Mouse (Mus musculus) lung, adult 18-20 months (tissue): ENCODE measurements around the gene Gm13696.
"Not testable (repeated sequence)": the region's sequence is repeated elsewhere in the genome, so short reads cannot be mapped to it uniquely, and the experiment has no call there.

ENCODE experiments used
- DNase-seq, 2 experiments: peaks; one replicate each; pipeline ENCODE4 v3.0.0; 2022; ENCODE audit warnings: mixed read lengths in 2 of 2

Gene Gm13696

GRCm38 (mm10) chr2:83972823-83973222 lies at the start of gene Gm13696:
Gene Gm13696 (plus strand): TSS chr2:83973123.
- DNase-seq: not testable (repeated sequence)

GRCm38 (mm10) chr2:83929478-83930088 lies 43.3 kb upstream of the Gm13696 start:
- DNase-seq: no peak

- peak in 1 of 2 experiments; percentile 5 for DNase-seq
These were observed 32.0 kb upstream of the Gm13696 start, which contains the start of gene Zswim2 for GRCm38 (mm10) chr2:83940931-83941361. Gene Zswim2 (minus strand): TSS chr2:83941228.

GRCm38 (mm10) chr2:83941378-83941777 lies 31.5 kb upstream of the Gm13696 start:
- no peak for DNase-seq

- DNase-seq: no peak
These were observed 31.1 kb upstream of the Gm13696 start for GRCm38 (mm10) chr2:83941792-83942191.

- DNase-seq: not testable (repeated sequence)
These were observed 17.5 kb upstream of the Gm13696 start, which contains the start of gene Gm13698 for GRCm38 (mm10) chr2:83955393-83955792. Gene Gm13698 (plus strand): TSS chr2:83955693.

- DNase-seq: not testable (repeated sequence)
These were observed 11.7 kb upstream of the Gm13696 start, which contains the start of gene Gm13693 for GRCm38 (mm10) chr2:83961203-83961602. Gene Gm13693 (plus strand): TSS chr2:83961503.

- not testable (repeated sequence) for DNase-seq
These were observed 5.9 kb upstream of the Gm13696 start, which contains the start of gene Gm13695 for GRCm38 (mm10) chr2:83967013-83967412. Gene Gm13695 (plus strand): TSS chr2:83967313.

- DNase-seq: not testable (repeated sequence)
These were observed 5.7 kb downstream of the Gm13696 start, which contains the start of gene Gm13694 for GRCm38 (mm10) chr2:83978633-83979032. Gene Gm13694 (plus strand): TSS chr2:83978933.

- not testable (repeated sequence) for DNase-seq
These were observed 11.5 kb downstream of the Gm13696 start, which contains the start of gene Gm13697 for GRCm38 (mm10) chr2:83984443-83984842. Gene Gm13697 (plus strand): TSS chr2:83984743.

GRCm38 (mm10) chr2:83990253-83990652 lies 17.3 kb downstream of the Gm13696 start, which contains the start of gene Gm13691:
Gene Gm13691 (plus strand): TSS chr2:83990553.
- DNase-seq: not testable (repeated sequence)

GRCm38 (mm10) chr2:83993639-83994255 lies 20.8 kb downstream of the Gm13696 start:
- not testable (repeated sequence) for DNase-seq

- DNase-seq: not testable (repeated sequence)
These were observed 21.6 kb downstream of the Gm13696 start for GRCm38 (mm10) chr2:83994526-83994925.

GRCm38 (mm10) chr2:84008913-84009312 lies 36.0 kb downstream of the Gm13696 start:
- no peak for DNase-seq

GRCm38 (mm10) chr2:84009818-84010217 lies 36.9 kb downstream of the Gm13696 start:
- no peak for DNase-seq

- DNase-seq: no peak
These were observed 41.6 kb downstream of the Gm13696 start for GRCm38 (mm10) chr2:84014572-84014971.

GRCm38 (mm10) chr2:84016291-84016690 lies 43.4 kb downstream of the Gm13696 start:
- not testable (repeated sequence) for DNase-seq

GRCm38 (mm10) chr2:84018330-84018729 lies 45.4 kb downstream of the Gm13696 start:
- DNase-seq: no peak

GRCm38 (mm10) chr2:84019519-84020305 lies 46.8 kb downstream of the Gm13696 start:
- peak; percentile 36 to 49 for DNase-seq

- no peak for DNase-seq
These were observed 49.0 kb downstream of the Gm13696 start for GRCm38 (mm10) chr2:84021930-84022329.

- DNase-seq: peak; percentile 46 to 56
These were observed 50.0 kb downstream of the Gm13696 start for GRCm38 (mm10) chr2:84022905-84023304.

- DNase-seq: no peak
These were observed 50.4 kb downstream of the Gm13696 start for GRCm38 (mm10) chr2:84023319-84023718.
